Mouse (Mus musculus) midbrain, postnatal 0 days (tissue): ENCODE data around the gene Ccr2. TPM values are rescaled to one million over a fixed set of nuclear protein-coding genes. Genes with fewer than 3 reads are reported as not detected.

Source experiments
- ATAC-seq: fragments of 200-750 bp; cut with Nextera tagmentation; 2 replicates; pipeline ENCODE4 v1.8.0; 2017; ENCODE audit warnings: moderate number of reproducible peaks, mild to moderate bottlenecking, moderate TSS enrichment, moderate library complexity; ENCODE audit not compliant: low FRiP score
- DNase-seq: peaks from one replicate; pipeline ENCODE4 v3.0.0-alpha.2; 2015; ENCODE audit warnings: low spot score
- H3K27ac ChIP-seq: fragments of 300-500 bp; sonication (generic); 2 replicates; pipeline ENCODE4 v1.5.1; 2014; ENCODE audit warnings: low read depth, mild to moderate bottlenecking, low read length, mixed read lengths
- H3K27me3 ChIP-seq: fragments of 300-500 bp; sonication (generic); 2 replicates; pipeline ENCODE4 v1.6.1; 2014; ENCODE audit warnings: low read length, control low read depth, mixed read lengths; ENCODE audit not compliant: insufficient read depth
- H3K36me3 ChIP-seq: fragments of 300-500 bp; sonication (generic); 2 replicates; pipeline ENCODE4 v1.6.1; 2014; ENCODE audit warnings: low read length, control low read depth, mixed read lengths; ENCODE audit not compliant: insufficient read depth
- H3K4me1 ChIP-seq: fragments of 300-500 bp; sonication (generic); 2 replicates; pipeline ENCODE4 v1.6.1; 2014; ENCODE audit warnings: mild to moderate bottlenecking, control low read depth, antibody characterized with exemption, low read length, mixed read lengths; ENCODE audit not compliant: insufficient read depth
- H3K4me2 ChIP-seq: fragments of 300-500 bp; sonication (generic); 2 replicates; pipeline ENCODE4 v1.6.1; 2014; ENCODE audit warnings: low read depth, mild to moderate bottlenecking, low read length, mixed read lengths; ENCODE audit not compliant: poor library complexity, severe bottlenecking
- H3K4me3 ChIP-seq: fragments of 300-500 bp; sonication (generic); 2 replicates; pipeline ENCODE4 v1.5.1; 2014; ENCODE audit warnings: low read depth, mild to moderate bottlenecking, low read length, moderate library complexity
- H3K9ac ChIP-seq: fragments of 300-500 bp; sonication (generic); replicated peaks from 2 replicates; pipeline ENCODE4 v1.6.1; 2014; ENCODE audit warnings: mild to moderate bottlenecking, low read length, moderate library complexity, mixed read lengths; ENCODE audit not compliant: poor library complexity, severe bottlenecking
- H3K9me3 ChIP-seq: fragments of 300-500 bp; sonication (generic); 2 replicates; pipeline ENCODE4 v1.6.1; 2016; ENCODE audit warnings: low read length, control low read depth
- CTCF ChIP-seq: IDR thresholded peaks from 2 replicates; pipeline ENCODE4 v1.5.1; 2016; ENCODE audit warnings: antibody characterized with exemption, mild to moderate bottlenecking
- WGBS: fragments of 180-500 bp; shearing (Covaris S2); extraction: QIAGEN DNeasy Blood & Tissue Kit; methylation state at CpG from one replicate; pipeline ENCODE4 v1.1.7; 2014; 5-methylcytosine and 5-hydroxymethylcytosine counted together
- polyA plus RNA-seq: library from polyadenylated mRNA; unstranded; fragments of >200 nt; fragmentation: Nextera tagmentation; extraction: Ambion mirVana; gene quantifications from 2 replicates; pipeline ENCODE4 v1.2.1, GENCODE M21; 2015
- total RNA-seq: library from RNA; depleted of rRNA; stranded (reverse); fragments of >200 nt; gene quantifications from 2 replicates; pipeline ENCODE4 v1.2.3, GENCODE M21; 2014

The Ccr2 gene
- total and polyA plus RNA-seq, 2 experiments from 2014 or later: 0.04 to 0.05 TPM

- ATAC-seq: no peak
- Histone ChIP-seq H3K4me3 (no peak overlapping the region), H3K4me2 (no peak overlapping the region), H3K9ac (no peak overlapping the region), H3K9me3 (no peaks in the 10 kb centered on the region), H3K27ac (no peak overlapping the region), H3K27me3 (no peaks in the 10 kb centered on the region), H3K36me3 (no peaks in the 10 kb centered on the region), H3K4me1 (no peaks in the 10 kb centered on the region)
- 84% methylated on average over 1 of the region's 1 CpGs for WGBS
- no peak for TF ChIP-seq CTCF
- DNase-seq: no peak
Observed at GRCm38 (mm10) chr9:124111997-124112396, 10.2 kb downstream of the Ccr2 start.

- ATAC-seq (no peak), DNase-seq (no peak)
- Histone ChIP-seq H3K9me3 (no peaks in the 10 kb centered on the region), H3K27ac (no peak overlapping the region), H3K4me3 (no peak overlapping the region), H3K4me2 (no peak overlapping the region), H3K36me3 (no peaks in the 10 kb centered on the region), H3K4me1 (no peaks in the 10 kb centered on the region), H3K27me3 (no peaks in the 10 kb centered on the region), H3K9ac (no peak overlapping the region)
- no peak for TF ChIP-seq CTCF
- WGBS: 92% methylated on average over 1 of the region's 1 CpGs
Observed at GRCm38 (mm10) chr9:124112591-124113239, 11.0 kb downstream of the Ccr2 start.

GRCm38 (mm10) chr9:124113777-124114176, 12.0 kb downstream of the Ccr2 start:
- ATAC-seq (no peak), DNase-seq (no peak)
- 92% methylated on average over 1 of the region's 1 CpGs for WGBS
- Histone ChIP-seq H3K27me3 (no peaks in the 10 kb centered on the region), H3K4me3 (no peak overlapping the region), H3K4me1 (no peaks in the 10 kb centered on the region), H3K4me2 (no peak overlapping the region), H3K9me3 (no peaks in the 10 kb centered on the region), H3K9ac (no peak overlapping the region), H3K27ac (no peak overlapping the region), H3K36me3 (no peaks in the 10 kb centered on the region)
- no peak for TF ChIP-seq CTCF

GRCm38 (mm10) chr9:124118489-124118888, 16.7 kb downstream of the Ccr2 start:
- Histone ChIP-seq H3K27me3 (no peaks in the 10 kb centered on the region), H3K9me3 (no peaks in the 10 kb centered on the region), H3K4me2 (no peak overlapping the region), H3K4me3 (no peak overlapping the region), H3K27ac (no peak overlapping the region), H3K9ac (no peak overlapping the region), H3K36me3 (no peaks in the 10 kb centered on the region), H3K4me1 (no peaks in the 10 kb centered on the region)
- ATAC-seq (no peak), DNase-seq (no peak)
- 95% methylated on average over 1 of the region's 1 CpGs for WGBS
- peak; percentile 26 for TF ChIP-seq CTCF

- H3K27ac ChIP-seq: no peak within 1 kb of the TSS
- H3K36me3 ChIP-seq: no peaks in the 10 kb centered on the region
- no peak for DNase-seq
- no peaks in the 10 kb centered on the region for H3K27me3 ChIP-seq
- H3K4me2 ChIP-seq: no peak within 1 kb of the TSS
- H3K9ac ChIP-seq: no peak within 1 kb of the TSS
- H3K4me1 ChIP-seq: no peaks in the 10 kb centered on the region
- ATAC-seq: no peak
- no peak for TF ChIP-seq CTCF
- 78% methylated on average over 3 of the region's 3 CpGs for WGBS
- no peak within 1 kb of the TSS for H3K4me3 ChIP-seq
- no peaks in the 10 kb centered on the region for H3K9me3 ChIP-seq
Observed at GRCm38 (mm10) chr9:124121387-124122184, 19.8 kb downstream of the Ccr2 start, which contains the start of gene Ccr5. Ccr5 (plus strand) TSS chr9:124121543.

GRCm38 (mm10) chr9:124125576-124125975, 23.8 kb downstream of the Ccr2 start:
- Histone ChIP-seq H3K4me3 (no peak overlapping the region), H3K9ac (no peak overlapping the region), H3K9me3 (no peaks in the 10 kb centered on the region), H3K36me3 (no peaks in the 10 kb centered on the region), H3K27me3 (no peaks in the 10 kb centered on the region), H3K27ac (no peak overlapping the region), H3K4me1 (no peaks in the 10 kb centered on the region), H3K4me2 (no peak overlapping the region)
- DNase-seq (no peak), ATAC-seq (no peak)
- 77% methylated on average over 11 of the region's 11 CpGs for WGBS
- no peak for TF ChIP-seq CTCF
